Comparison of ENCODE assay signal across 31 mouse cellular contexts in genomic region chr16:39118059-39118458, GRCm38 (mm10).
A peak's percentile ranks its signal among the peaks of the same experiment; 100 is the strongest.
DNase-seq lines count a peak whose midpoint lies in the region; ATAC-seq and TF ChIP-seq lines count a peak whose summit lies in the region.
"Had no signal": no experiment of that assay in that cellular context is flagged by ENCODE, and none has a peak within 500 bp of the region (broad histone marks: within the 10 kb centered on the region; RNA-seq: fewer than 3 reads in every experiment).

No protein-coding gene starts in this region.

- H3K9me3 ChIP-seq in forebrain, postnatal 0 days (ENCODE audit: low read length) = no peaks in the 10 kb centered on the region
- no peaks in the 10 kb centered on the region for H3K9me3 ChIP-seq in forebrain, embryonic 11.5 days (ENCODE audit: control insufficient read depth, low read length)
- no peaks in the 10 kb centered on the region for H3K9me3 ChIP-seq in limb, embryonic 10.5 days (replicated peaks)
- H3K9me3 ChIP-seq: embryonic facial prominence, embryonic 13.5 days; forebrain, embryonic 10.5 days; heart, embryonic 12.5 days; neural tube, embryonic 15.5 days had no signal

- intact Hi-C loops in left cerebral cortex, postnatal 4 days (cut with DNase I) = loop anchor here (10.0 kb wide), 2 partner anchors 187 to 1847 kb away; no protein-coding TSS in a partner anchor
- intact Hi-C loops in left cerebral cortex, postnatal 25 days (cut with DNase I) = no loop called here

- H3K9ac ChIP-seq in forebrain, postnatal 0 days = no peak overlapping the region
- no peak overlapping the region for H3K9ac ChIP-seq in forebrain, embryonic 11.5 days (ENCODE audit: low read length)
- H3K9ac ChIP-seq: embryonic facial prominence, embryonic 13.5 days; heart, embryonic 12.5 days; liver, embryonic 14.5 days; neural tube, embryonic 15.5 days had no signal

- no peaks in the 10 kb centered on the region; the same call in 1 of the 2 replicates for H3K27me3 ChIP-seq in forebrain, postnatal 0 days (ENCODE audit: insufficient read depth, low read length)
- H3K27me3 ChIP-seq in forebrain, embryonic 11.5 days (ENCODE audit: control insufficient read depth, insufficient read depth, low read length) = no peaks in the 10 kb centered on the region
- H3K27me3 ChIP-seq in limb, embryonic 10.5 days (ENCODE audit: low read depth, poor library complexity, severe bottlenecking) = no peaks in the 10 kb centered on the region
- H3K27me3 ChIP-seq: CH12.LX; embryonic facial prominence, embryonic 13.5 days; heart, embryonic 12.5 days; neural tube, embryonic 15.5 days had no signal

- no peak overlapping the region for H3K27ac ChIP-seq in forebrain, postnatal 0 days (ENCODE audit: low read depth, low read length)
- no peak overlapping the region for H3K27ac ChIP-seq in forebrain, embryonic 11.5 days (ENCODE audit: low read depth, low read length)
- peak overlapping the region; percentile 71 for H3K27ac ChIP-seq in limb, embryonic 10.5 days
- H3K27ac ChIP-seq: embryonic facial prominence, embryonic 13.5 days; forebrain, embryonic 10.5 days; heart, adult 2 months; layer of hippocampus, adult 2 months; liver, embryonic 14.5 days; macrophage; neural tube, embryonic 15.5 days; stomach, postnatal 0 days had no signal

- no peaks in the 10 kb centered on the region for H3K4me1 ChIP-seq in forebrain, postnatal 0 days (ENCODE audit: insufficient read depth)
- no peaks in the 10 kb centered on the region for H3K4me1 ChIP-seq in forebrain, embryonic 11.5 days (replicated peaks; ENCODE audit: control insufficient read depth, insufficient read depth, low read length)
- peaks cover 65% of the 10 kb centered on the region for H3K4me1 ChIP-seq in limb, embryonic 10.5 days
- H3K4me1 ChIP-seq: heart, embryonic 12.5 days had no signal

- TF ChIP-seq CTCF in forebrain, postnatal 0 days (IDR thresholded peaks at IDR 0.05; ENCODE audit: low read depth) = no peak

- no peaks in the 10 kb centered on the region for H3K36me3 ChIP-seq in forebrain, postnatal 0 days (ENCODE audit: insufficient read depth)
- H3K36me3 ChIP-seq in forebrain, embryonic 11.5 days (ENCODE audit: control insufficient read depth, insufficient read depth, low read length) = no peaks in the 10 kb centered on the region
- H3K36me3 ChIP-seq in limb, embryonic 10.5 days = no peaks in the 10 kb centered on the region
- H3K36me3 ChIP-seq: embryonic facial prominence, embryonic 13.5 days; forebrain, embryonic 10.5 days; heart, embryonic 12.5 days; neural tube, embryonic 15.5 days had no signal

- no peak overlapping the region for H3K4me2 ChIP-seq in forebrain, postnatal 0 days (ENCODE audit: low read depth)
- H3K4me2 ChIP-seq in forebrain, embryonic 11.5 days (ENCODE audit: low read depth, low read length, severe bottlenecking) = no peak overlapping the region
- H3K4me2 ChIP-seq: embryonic facial prominence, embryonic 13.5 days; heart, embryonic 12.5 days; neural tube, embryonic 15.5 days had no signal

- peak; percentile 9 for DNase-seq in cerebellum, adult 11-12 months
- DNase-seq in cerebellum, adult 8-10 months = no peak
- no peak for DNase-seq in forebrain, postnatal 0 days
- DNase-seq in forebrain, embryonic 11.5 days (ENCODE audit: low spot score) = no peak
- DNase-seq in left cerebral cortex, postnatal 4 days = peak; percentile 54
- no peak for DNase-seq in left cerebral cortex, postnatal 25 days (ENCODE audit: low spot score in 2 of 2)
- DNase-seq in limb, embryonic 10.5 days (ENCODE audit: low spot score) = no peak
- no peak for DNase-seq in thymus, postnatal 14 days
- DNase-seq: adrenal gland, postnatal 10 days; embryo, embryonic 11 days; heart, adult 2 months; heart, postnatal 4 days; kidney, adult 2 months; kidney, postnatal 36 days; liver; lung, adult 2 months; lung, postnatal 10 days; midbrain, embryonic 14.5 days; right cerebral cortex, adult 18-20 months; thymus, adult 18-20 months; thymus, postnatal 36 days had no signal

- 79% methylated on average over 3 of the region's 3 CpGs for WGBS in forebrain, postnatal 0 days
- 69% methylated on average over 3 of the region's 3 CpGs for WGBS in forebrain, embryonic 11.5 days
- 86% methylated on average over 2 of the region's 3 CpGs for WGBS in limb, embryonic 10.5 days

- peak; percentile 40 for ATAC-seq in forebrain, postnatal 0 days
- ATAC-seq in forebrain, embryonic 11.5 days (replicated peaks; ENCODE audit: low FRiP score) = no peak
- ATAC-seq: forebrain, embryonic 16.5 days had no signal

- no peak overlapping the region for H3K4me3 ChIP-seq in forebrain, postnatal 0 days (ENCODE audit: low read depth, low read length)
- H3K4me3 ChIP-seq in forebrain, embryonic 11.5 days (ENCODE audit: low read depth, low read length) = no peak overlapping the region
- no peak overlapping the region for H3K4me3 ChIP-seq in limb, embryonic 10.5 days
- H3K4me3 ChIP-seq: embryonic facial prominence, embryonic 13.5 days; forebrain, embryonic 10.5 days; heart, adult 2 months; heart, embryonic 12.5 days; layer of hippocampus, adult 2 months; neural tube, embryonic 15.5 days had no signal

Comparison
In these comparisons a context has a peak if more than half of its experiments do, and no peak if none do; other contexts are left out.
1. DNase-seq: peak in cerebellum, adult 11-12 months (single experiment) and left cerebral cortex, postnatal 4 days (single experiment); none in cerebellum, adult 8-10 months (single experiment), forebrain, postnatal 0 days (single experiment), forebrain, embryonic 11.5 days (single experiment), left cerebral cortex, postnatal 25 days (0 of 2), limb, embryonic 10.5 days (single experiment) and thymus, postnatal 14 days (single experiment).